Mouse (Mus musculus): Measurements from ENCODE around the gene Lhfpl3. TPM values are rescaled to one million over a fixed set of nuclear protein-coding genes. Genes with fewer than 3 reads are reported as not detected.
"Not testable (repeated sequence)": the region's sequence is repeated elsewhere in the genome, so short reads cannot be mapped to it uniquely, and the experiment has no call there.

The Lhfpl3 gene
- total RNA-seq (2021), result not detected
- long read RNA-seq, experiment 1, partial matches to known transcripts, result 0 of 1 reads
- long read RNA-seq, experiment 1, other reads (novel, unspliced or antisense), result 1 of 1 reads
- long read RNA-seq, experiment 2, result 0 reads

DNA sequence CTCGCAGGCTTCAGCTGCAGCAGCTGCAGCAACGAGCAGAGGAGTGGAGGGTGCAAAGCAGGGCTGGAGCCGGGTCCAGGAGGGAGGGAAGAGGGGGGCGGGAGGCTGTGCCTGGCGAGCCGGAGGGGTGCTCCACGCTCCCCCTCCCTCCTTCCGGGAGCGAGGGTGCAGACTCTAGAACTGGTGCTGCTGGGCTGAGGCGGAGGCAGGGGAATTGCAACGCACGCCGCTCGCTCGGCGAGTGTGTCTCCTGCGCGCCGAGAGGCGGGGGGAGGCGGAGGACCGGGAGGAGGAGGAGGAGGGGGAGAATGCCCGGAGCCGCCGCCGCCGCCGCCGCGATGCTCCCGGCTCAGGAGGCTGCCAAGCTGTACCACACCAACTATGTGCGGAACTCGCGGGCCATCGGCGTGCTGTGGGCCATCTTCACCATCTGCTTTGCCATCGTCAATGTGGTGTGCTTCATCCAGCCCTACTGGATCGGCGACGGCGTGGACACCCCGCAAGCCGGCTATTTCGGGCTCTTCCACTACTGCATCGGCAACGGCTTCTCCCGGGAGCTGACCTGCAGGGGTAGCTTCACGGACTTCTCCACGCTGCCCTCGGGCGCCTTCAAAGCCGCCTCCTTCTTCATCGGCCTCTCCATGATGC, at the start of gene Lhfpl3:
Gene Lhfpl3, plus strand, starts transcription at position 175 of the 648 bp plus-strand sequence.
- DNase-seq, result no peak

DNA sequence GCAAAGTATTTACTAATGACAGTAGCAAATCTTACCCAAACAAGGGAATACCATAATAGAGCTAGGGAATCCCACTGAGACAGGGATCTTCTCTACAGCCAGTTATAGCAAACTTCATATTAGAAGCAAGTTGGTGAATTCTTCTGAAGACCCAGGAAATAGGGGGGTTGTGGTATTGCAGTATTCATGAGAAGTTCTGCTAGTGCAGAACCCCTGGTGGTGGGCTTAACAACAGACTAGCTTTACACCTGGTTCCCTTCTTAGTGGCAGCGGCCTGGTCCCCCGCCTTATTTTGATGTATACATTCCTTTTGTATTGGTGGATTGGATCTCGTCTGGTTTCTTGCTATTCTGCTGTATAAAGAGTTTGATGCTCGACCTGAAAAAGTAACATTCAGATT, 39.6 kb upstream of the Lhfpl3 start:
- DNase-seq, result not testable (repeated sequence)

DNA sequence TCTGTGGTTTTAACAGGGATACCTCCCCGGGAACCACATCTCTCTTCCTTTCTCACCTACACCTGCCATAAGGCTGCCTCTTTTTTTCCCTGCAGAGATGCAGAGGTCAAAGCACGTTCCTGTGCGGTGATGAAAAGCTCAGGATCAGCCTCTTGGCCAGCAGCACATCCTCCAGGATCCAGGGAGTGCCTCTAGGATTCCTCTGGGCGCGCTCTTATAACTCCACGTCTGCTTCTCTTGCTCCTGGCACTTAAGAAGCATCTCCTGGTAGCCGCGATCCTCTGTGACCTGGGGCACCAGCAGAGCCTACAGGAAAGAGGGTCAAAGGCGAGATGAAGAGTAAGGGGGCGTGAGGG, 352 bp upstream of the Lhfpl3 start:
- no peak for DNase-seq

DNA sequence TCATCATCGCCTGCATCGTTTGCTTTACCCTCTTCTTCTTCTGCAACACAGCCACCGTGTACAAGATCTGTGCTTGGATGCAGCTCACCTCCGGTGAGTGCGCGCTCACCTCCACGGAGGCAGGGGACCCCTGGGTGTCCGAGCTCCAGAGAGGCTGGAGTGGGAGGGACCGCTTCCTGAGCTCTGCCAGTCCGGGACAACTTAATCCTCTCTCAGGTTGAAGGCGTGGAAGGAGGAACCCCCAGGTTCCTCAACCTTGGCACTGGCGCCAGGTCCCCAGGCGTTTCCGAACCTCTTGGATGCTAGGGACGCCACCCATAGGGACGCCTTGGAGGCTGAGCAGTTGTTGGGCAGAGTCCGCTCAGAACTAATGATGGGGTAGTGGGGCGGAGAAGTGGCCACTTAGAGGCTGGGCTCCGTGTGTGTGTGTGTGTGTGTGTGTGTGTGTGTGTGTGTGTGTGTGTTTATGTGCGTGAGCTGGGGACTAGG, 718 bp downstream of the Lhfpl3 start:
- DNase-seq, result no peak

DNA sequence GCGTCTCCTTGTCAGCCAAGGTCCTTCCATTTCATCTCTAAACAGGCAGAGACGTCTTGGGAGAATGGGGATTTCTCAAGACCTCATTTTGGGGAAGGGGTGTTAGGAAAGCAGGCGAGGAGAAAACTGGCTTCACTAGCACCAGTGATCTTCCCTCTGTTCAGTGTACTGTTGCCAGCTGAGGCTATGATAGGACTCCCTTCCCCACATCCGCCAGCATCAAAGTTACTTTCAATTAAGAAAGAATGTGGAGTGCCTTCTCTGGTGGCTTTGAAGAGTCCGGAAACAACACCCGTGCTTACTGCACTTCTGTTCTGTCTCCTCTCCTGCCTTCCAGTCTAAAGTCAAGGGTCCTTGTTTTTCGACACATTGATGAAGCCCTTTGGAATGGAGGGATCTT, 1.4 kb downstream of the Lhfpl3 start:
- no peak for DNase-seq

DNA sequence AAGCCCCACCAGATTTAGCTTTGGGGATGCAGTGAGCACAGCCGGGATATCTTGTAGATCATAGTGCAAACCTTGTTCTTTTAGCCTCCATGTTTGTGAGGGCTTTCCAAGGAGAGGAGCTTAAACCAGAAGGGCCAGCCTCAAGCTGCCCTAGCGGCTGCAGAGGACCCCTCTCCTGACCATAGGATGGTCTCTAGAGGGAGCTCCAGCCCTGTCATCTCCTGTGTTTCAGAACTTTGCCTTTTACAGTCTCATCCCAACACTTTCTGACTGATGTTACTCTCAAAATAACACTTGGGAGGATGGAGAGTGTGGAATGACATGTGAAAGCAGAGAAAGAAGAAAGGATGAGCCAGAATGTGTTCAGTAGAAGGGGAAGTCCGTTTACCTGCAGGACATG, 11.4 kb downstream of the Lhfpl3 start:
- DNase-seq, result no peak

DNA sequence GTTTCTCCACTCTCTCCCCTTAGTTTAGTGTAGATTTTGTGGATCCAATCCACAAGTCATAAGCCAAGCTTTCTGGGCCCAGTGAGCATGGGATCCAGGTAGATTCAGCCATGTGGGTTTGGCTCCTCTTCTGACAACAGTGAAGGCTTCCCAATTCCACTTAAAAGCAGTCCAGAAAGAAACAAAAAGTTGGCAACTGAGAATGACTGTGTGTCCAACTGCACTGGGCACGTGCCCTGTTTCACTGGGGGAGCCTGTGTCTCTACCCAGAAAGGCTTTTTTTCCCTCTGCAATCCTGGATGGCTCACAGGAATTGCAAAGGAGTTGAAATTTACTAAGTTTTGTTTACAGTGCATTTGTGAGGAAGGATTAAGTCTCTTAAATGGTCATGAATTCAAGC, 24.9 kb downstream of the Lhfpl3 start:
- DNase-seq, result no peak

DNA sequence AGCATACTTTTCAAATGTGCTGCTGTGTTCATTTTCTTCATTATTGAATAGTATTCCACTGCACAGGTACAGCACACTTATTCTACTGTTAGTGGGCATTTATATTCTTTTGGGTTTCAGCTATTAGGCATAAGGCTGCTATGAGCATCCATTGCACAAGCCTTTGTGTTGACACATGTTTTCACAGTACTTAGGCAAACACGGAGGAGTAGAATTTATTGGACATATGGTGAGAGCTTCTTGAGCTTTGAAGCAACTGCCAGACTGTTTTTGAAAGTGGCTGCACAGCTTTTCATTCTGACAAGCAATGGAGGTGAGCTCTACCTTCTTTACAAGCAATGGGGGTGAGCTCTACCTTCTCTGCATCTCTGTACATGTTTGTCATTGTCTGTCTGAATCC, 49.5 kb downstream of the Lhfpl3 start:
- no peak for DNase-seq

DNA sequence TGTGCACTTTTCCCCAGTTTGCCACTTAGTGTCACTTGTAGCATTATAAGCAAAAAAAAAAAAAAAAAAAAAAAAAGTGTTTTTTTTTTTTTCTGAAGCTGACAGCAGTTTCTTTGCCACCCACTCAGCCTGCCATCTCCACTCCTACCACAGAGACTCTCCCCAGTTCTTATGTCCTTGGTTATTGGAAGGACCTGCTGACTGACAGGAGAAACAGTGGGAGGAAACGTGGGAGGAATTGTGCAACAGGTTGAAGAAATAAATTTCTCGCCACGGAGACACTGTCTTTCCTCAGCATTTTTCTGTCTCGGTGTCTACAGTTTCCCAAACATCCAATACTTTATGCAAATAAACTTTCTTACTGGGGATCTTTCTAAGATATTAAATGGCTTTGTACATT, 67.6 kb downstream of the Lhfpl3 start:
- DNase-seq, result no peak

DNA sequence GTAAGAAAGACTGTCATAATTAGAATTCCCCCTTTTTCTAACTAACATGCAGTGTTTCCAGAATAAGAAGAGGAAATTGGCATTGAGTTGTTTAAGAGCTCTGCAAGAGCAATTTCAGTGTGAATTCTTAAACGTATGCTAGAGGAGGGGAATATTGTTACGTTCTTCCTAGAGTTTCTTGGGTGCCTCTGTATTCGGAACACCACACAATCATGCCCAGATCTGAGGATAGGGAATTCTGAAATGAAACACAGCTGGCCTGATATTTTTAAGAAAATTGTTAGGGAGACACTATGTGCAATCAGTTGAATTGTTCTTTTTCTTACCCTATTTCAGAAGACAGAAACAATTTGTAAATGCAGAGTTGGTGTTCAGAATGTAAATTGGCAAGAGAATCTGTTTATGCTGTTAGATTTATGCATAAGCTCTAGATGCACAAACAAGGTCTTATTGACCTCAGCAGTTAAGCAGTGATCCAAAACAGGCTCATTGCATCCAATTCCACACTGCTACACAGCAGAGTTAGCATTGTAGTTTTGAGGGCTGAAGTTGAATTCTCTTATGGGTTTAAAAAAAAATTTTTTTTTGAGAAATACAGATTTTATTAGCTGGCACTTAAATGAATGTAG, 84.1 kb downstream of the Lhfpl3 start:
- DNase-seq, result no peak

DNA sequence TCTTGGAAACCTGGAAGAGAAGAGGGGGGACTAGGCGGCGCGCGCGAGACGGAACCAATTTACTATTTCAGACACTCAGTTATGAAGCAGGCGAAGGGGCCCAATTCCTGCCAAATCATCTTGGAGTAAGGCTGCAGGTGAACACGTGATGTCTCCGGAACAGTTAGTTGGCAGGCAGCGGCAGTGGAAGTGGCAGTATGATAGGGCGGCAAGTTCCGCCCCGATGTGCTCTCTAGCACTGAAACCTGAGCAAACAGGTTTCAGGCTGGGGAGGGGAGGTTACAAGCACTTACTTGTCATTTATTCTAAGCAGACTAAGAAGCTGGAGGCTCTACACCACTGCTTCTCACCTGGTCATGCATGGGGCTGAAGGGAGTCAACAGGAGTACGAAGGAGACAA, 105.7 kb downstream of the Lhfpl3 start:
- no peak for DNase-seq

DNA sequence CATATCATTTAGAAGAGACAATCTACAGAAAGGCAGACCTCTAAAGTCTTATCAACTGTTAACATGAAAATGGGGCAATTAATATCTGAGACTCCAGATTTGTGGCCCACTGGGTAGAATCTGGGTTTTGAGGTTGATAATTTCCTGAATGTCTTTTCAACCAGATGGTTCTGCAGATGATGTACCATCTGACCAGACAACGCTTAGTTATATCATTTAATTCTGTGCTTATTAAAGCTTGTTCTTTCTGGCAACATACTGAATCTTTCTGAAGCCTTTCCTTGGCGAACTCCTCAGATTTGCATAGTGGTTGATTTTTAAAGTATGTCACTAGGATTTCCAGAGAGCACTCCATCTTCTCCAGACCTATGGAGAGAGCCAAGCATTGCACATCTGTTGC, 107.6 kb downstream of the Lhfpl3 start:
- DNase-seq, result no peak

DNA sequence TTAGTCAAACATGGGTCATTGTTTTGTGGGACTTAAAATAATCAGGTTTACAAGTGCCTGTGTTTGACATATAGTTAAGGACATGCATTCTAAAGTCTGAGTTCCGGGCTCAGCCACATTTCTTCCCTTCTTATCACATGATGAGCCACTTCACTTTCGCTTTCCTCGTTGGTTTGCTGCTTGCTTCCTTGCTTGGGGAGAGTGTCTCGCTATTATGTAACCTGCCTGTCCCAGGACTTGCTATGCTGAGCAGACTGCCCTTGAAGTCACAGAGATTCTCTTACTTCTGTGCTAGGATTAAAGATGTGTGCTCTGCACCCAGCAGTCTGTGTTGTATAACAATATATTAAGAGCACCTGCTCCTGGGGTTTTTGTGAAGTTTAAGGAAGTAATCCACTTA, 110.6 kb downstream of the Lhfpl3 start:
- no peak for DNase-seq

DNA sequence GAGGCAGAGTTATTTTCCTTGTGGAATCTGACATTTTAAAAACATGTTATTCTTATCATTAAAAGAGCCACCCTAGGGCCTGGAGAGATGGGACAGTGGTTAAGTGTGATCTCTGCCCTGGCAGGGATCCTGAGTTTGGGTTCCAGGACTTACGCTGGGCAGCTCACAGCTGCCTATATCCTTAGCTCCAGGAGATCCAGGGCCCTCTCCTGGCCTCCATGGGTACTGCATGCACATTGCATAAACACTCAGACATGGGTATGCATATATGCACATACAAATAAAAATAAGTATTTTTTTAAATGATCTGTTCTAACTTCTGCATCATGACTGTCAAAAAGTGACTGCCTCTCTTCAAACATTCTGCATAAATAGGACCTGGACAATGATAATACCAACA, 115.5 kb downstream of the Lhfpl3 start:
- DNase-seq, result no peak

DNA sequence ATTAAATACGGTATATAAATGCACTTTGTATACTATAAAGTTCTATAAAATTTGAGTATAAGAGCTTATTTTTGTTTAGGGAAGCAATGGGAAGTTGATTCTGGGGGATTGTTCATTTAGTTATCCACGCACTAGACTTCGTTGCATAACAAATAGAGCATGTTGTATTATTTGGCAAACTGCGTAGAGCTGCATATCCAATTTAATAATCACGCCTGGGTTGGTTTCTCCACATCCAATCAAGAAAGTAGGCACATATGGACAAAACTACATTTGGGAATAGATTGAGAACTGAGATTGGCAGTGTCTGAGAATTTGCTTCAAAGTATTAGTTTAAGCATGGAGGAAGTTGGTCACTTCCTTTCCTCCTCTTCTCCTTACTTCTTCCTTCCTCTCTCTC, 123.2 kb downstream of the Lhfpl3 start:
- DNase-seq, result no peak

DNA sequence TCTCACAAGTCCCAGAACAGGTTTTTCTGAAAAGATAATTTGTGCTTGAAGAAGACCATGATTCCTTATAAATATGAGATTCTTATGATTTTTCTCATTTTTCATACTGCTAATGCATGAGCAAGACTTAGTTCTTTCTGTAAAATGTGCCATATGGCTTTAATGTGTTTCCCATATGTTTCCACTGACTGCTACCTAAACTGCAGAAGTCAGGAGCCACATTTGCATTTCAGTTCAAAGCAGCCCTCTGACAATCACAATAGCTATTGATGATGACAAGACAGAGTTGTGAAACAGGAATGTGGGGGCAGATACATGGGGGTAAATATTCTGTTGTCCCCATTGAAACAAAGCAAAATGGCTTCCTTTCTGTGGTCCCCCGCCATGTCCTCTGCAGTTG, 126.6 kb downstream of the Lhfpl3 start:
- DNase-seq, result no peak

DNA sequence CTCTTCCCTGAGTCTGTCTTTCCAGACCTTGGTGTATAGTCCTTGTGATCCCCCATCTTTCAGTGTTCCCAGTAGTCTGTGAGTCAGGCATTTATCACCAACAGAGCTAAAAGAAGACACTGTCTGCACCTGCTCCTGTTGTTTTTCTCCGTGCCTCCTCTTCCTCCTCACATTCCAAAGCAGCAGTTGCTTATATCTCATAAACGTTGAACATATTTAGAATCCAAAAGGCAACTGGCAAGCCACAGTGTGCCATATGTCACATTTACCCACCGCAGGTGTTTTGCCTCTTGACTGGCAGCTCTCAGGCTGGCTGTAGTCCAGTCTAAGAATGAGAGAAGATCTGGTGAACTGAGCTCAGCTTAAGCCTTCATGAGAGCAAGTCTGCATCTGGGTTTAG, 142.5 kb downstream of the Lhfpl3 start:
- no peak for DNase-seq

DNA sequence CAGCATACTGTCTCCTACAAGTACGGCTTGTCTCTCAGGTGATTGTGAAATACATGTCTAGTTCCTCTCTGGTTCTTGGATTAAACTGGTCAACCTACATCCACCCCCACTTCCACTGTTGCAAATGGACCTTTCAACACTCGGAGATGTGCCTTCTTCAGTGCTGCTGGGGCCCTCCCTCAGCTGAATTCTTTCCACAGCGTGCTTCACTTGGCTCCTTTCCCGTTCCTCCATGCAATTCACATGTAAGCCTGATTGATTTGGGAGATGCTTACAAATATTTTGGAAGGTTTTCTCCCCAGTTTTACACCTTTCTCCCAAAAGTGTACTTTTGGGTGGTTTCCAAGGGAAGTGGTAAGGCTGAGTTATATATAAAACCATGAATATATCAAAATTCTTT, 143.6 kb downstream of the Lhfpl3 start:
- DNase-seq, result no peak

DNA sequence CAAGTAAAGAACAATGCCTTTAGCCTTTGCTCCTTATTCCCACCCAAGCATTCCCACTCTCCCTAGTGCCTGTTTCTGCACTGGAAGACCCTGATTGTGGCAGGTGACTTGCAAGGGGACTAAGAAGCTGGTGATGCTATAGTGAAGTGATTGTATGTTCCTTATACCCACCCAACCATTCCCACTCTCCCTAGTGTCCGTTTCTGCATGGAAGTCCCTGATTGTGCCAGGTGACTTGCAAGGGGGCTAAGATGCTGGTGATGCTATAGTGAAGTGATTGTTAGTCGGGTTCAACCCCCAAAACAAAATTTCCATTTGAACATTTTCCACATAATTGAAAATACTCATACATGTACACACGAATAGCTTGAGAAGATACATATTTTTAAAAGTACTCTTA, 151.4 kb downstream of the Lhfpl3 start:
- DNase-seq, result no peak

DNA sequence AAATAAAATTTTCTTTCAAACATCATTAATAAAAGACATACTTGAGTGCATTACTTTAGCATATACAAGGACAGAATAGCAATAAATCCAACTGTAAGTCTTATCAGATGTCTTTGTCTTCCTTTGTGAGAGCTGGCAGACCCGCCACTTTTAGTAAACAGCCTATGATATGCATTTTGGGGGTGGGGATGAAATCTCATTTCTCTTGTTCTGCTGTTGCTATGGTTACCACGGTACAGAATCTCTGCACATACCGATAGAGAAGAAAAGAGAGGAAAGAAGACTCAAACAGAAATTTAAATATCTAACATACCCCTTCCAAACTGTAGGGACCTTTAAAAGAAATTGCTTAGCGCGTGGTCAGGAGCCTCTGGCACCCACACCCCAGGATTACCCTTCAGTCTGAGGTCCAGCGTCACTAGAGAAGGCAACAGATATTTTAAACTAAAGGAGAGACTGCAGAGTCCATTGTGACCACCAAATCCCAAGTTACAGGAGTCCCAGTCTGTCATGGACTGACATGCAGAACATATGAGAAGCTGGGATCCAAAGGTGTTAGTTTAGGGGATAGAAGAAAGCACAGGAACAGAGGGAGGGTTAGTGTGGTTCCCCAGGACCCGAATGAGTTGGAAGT, 151.9 kb downstream of the Lhfpl3 start:
- no peak for DNase-seq

DNA sequence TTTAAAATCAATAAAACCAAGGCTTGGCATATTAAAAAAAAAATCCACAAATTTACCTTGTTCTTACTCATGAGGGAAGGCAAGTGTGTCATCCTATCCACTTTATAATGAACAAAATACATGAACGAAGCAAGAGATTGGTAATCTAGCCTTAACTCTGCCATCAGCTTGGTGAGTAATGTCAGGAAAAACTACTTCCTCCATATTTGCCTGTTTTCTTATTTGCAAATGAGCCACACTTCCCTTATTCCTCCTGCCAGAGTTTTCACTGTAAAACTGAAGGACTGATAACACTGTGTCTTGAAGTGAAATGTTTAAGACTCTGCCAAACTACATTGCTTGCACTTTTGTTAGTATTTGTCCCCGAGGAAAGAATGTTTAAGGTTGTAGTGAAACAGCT, 152.7 kb downstream of the Lhfpl3 start:
- no peak for DNase-seq

DNA sequence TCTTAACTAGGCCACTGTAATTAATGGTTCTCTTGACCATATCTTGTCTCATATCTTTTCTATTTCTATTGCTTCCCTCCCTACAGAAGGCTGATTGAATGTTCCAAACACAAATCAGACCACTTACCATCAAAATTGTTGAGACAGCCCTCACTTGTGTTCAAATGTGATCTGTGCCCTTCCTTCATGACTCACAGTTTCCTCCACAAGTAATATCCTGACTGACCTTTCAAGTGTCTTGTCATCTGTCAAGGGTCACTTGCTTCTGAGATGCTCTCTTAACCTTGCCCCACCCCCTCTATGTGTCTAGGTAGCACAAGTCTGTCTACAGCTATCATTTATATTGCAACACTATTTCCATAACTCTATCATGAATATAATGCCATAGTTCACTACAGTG, 154.1 kb downstream of the Lhfpl3 start:
- DNase-seq, result no peak

DNA sequence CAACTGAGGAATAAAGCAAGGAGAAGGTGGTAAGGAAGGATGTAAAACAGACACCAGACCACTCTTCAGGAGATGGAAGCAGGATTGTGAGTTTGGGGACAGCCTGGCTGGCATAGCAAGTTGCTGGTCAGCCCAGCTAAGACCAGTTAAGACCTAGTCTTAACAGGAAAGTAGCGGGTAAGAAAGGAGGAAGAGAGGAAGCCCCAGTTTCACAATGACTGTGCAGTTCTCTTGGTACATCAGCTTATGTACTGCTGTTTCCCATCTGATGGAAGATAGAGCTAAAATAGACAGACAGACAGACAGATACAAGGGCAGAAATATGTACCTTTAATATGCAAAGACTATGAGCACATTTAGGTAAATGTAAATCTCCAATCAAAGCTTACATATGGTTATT, 171.3 kb downstream of the Lhfpl3 start:
- no peak for DNase-seq

DNA sequence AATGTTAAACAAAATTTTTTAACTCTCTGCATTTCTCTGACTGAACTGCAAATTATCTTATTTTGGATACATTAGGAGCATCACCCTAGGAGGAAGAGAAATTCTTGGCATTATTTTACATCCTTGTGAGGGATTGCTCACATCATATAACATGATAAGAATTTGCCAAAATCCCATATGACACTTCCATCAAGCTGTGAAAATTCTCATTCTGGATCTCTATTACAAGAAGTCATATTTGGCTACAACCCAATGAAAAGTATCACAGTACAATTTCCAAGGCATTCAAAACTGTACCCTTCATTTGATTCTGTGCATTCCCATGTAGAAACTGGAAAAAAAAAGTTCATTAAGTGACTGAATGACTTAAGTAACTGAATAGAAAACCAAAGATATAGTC, 180.3 kb downstream of the Lhfpl3 start:
- DNase-seq, result no peak

Data from gastrocnemius, postnatal 25 days (tissue).